Mouse (Mus musculus): ENCODE results near the gene Krtcap3. TPM values are rescaled to one million over a fixed set of nuclear protein-coding genes. Genes with fewer than 3 reads are reported as not detected.

The Krtcap3 gene
- polyA plus RNA-seq, 1 experiment from 2014 or later = 4.7 TPM

DNA sequence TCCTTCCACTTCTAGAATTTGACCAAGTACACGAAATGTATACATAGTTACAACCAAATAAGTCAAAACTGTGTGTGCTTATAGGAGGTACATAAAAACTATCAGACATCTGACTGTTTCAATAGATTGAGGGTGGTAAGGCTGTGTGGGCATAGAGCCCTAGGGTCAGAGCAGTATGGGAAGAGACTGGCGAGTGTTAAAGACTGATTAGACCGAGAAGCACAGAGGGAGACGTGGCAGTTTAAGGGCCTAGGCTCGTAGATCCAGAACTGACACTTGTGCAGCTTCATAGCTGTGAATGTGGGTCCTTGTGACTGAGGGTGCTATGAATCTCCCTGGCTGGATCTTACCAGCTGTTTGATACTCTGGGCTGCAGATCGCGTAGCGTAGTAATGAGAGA is 3.4 kb downstream of the Krtcap3 start:
- Histone ChIP-seq H3K4me1 (peaks cover 9% of the 10 kb centered on the region), H3K27me3 (peaks cover 14% of the 10 kb centered on the region), H3K9ac (replicated peaks) (no peak overlapping the region), H3K36me3 (peaks cover 87% of the 10 kb centered on the region), H3K9me3 (no peaks in the 10 kb centered on the region), H3K27ac (replicated peaks) (no peak overlapping the region), H3K4me3 (no peak overlapping the region), H3K4me2 (replicated peaks) (no peak overlapping the region)
- 89% methylated on average over 8 of the region's 8 CpGs for WGBS
- ATAC-seq (ENCODE audit: low FRiP score, low read depth) = no peak

DNA sequence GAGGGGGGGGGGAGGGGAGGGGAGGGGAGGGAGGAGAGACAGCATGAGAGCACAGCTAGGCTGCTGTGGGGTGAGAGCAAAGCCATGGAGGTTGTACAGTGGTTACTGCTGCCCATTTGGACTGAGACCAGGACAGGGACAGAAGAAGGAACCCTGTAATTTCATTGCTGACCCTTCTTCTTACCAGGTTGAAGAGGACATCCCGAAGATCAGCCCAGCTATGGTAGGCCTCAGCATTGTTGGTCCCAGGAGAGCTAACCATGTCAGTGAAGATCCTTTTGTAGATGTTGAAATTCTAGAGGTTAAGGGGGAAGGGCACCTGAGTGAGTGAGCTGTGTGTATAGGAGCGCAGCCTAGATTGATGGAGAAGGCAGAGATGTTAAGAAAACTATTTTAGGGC is 3.9 kb downstream of the Krtcap3 start:
- peaks cover 14% of the 10 kb centered on the region for H3K27me3 ChIP-seq
- ATAC-seq (ENCODE audit: low FRiP score, low read depth) = no peak
- WGBS = 93% methylated on average over 2 of the region's 2 CpGs
- H3K9me3 ChIP-seq = no peaks in the 10 kb centered on the region
- H3K27ac ChIP-seq (replicated peaks) = no peak overlapping the region
- peaks cover 9% of the 10 kb centered on the region for H3K4me1 ChIP-seq
- H3K4me2 ChIP-seq (replicated peaks) = no peak overlapping the region
- no peak overlapping the region for H3K4me3 ChIP-seq
- no peak overlapping the region for H3K9ac ChIP-seq (replicated peaks)
- peaks cover 87% of the 10 kb centered on the region for H3K36me3 ChIP-seq

DNA sequence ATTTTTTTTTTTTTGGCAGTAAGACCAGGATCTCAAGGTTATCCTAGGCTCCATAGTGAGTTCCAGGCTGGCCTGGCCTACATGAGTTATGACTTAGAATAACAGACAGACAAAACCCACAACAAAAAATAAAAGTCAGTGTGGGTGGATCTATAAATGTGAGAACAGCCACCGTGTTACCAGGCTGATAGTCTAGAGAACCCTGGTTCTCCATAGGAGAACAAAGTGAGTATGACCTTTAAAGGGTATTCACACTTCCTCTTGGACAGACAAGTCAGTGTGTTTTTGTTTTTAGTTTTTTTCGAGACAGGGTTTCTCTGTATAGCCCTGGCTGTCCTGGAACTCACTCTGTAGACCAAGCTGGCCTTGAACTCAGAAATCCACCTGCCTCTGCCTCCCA is 4.5 kb downstream of the Krtcap3 start:
- Histone ChIP-seq H3K27me3 (peaks cover 8% of the 10 kb centered on the region), H3K4me1 (peaks cover 9% of the 10 kb centered on the region), H3K9me3 (no peaks in the 10 kb centered on the region), H3K4me3 (no peak overlapping the region), H3K27ac (replicated peaks) (no peak overlapping the region), H3K36me3 (peaks cover 87% of the 10 kb centered on the region), H3K4me2 (replicated peaks) (no peak overlapping the region), H3K9ac (replicated peaks) (no peak overlapping the region)
- WGBS = 86% methylated on average over 2 of the region's 2 CpGs
- ATAC-seq (ENCODE audit: low FRiP score, low read depth) = no peak

DNA sequence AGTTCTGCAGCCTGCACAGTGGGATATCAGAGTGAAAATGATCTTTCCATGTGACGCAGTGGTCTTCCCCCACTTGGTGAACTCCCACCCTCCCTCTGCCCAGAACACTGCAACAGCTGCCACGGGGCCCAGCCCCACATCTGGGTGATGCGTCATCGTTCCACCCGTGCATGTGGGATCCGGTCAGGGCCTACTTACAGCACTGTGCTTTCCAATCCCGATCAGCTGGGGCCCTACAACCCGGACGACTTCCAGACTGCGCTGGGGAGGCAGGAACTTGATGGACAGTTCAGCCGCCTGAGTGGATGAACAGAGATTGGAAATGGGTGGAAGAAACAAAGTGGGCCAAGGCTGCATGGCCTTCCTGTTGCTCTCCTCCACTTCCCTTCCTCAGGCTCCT is 6.1 kb downstream of the Krtcap3 start:
- H3K36me3 ChIP-seq = peaks cover 80% of the 10 kb centered on the region
- no peak overlapping the region for H3K27ac ChIP-seq (replicated peaks)
- 91% methylated on average over 11 of the region's 11 CpGs for WGBS
- ATAC-seq (ENCODE audit: low FRiP score, low read depth) = no peak
- no peak overlapping the region for H3K4me3 ChIP-seq
- no peaks in the 10 kb centered on the region for H3K4me1 ChIP-seq
- H3K4me2 ChIP-seq (replicated peaks) = no peak overlapping the region
- no peak overlapping the region for H3K9ac ChIP-seq (replicated peaks)
- no peaks in the 10 kb centered on the region for H3K9me3 ChIP-seq
- no peaks in the 10 kb centered on the region for H3K27me3 ChIP-seq

DNA sequence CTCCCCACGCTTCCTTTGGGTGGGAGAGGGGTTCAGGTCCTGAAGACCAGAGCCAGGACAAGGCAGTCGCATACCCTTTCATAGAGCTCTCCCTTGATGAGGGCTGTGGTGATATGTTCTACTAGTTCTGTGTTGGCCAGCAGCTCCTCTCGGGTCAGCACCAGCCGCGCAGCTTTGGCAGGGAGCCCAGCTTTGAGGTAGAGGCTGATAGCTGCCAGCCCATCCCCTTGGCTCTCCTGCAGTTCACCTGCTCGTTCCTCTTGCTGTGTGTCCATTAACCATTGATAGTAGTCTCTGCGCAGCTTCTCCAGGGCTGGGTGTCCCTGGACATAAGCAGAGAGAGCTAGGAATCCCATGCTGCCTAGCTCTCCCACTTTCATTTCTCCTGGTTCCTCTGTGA is 14.6 kb downstream of the Krtcap3 start:
- Histone ChIP-seq H3K27ac (replicated peaks) (no peak overlapping the region), H3K27me3 (no peaks in the 10 kb centered on the region), H3K9me3 (no peaks in the 10 kb centered on the region), H3K36me3 (peaks cover 84% of the 10 kb centered on the region), H3K9ac (replicated peaks) (no peak overlapping the region), H3K4me3 (no peak overlapping the region), H3K4me2 (replicated peaks) (no peak overlapping the region), H3K4me1 (no peaks in the 10 kb centered on the region)
- ATAC-seq (ENCODE audit: low FRiP score, low read depth) = no peak
- WGBS = 89% methylated on average over 7 of the region's 7 CpGs

DNA sequence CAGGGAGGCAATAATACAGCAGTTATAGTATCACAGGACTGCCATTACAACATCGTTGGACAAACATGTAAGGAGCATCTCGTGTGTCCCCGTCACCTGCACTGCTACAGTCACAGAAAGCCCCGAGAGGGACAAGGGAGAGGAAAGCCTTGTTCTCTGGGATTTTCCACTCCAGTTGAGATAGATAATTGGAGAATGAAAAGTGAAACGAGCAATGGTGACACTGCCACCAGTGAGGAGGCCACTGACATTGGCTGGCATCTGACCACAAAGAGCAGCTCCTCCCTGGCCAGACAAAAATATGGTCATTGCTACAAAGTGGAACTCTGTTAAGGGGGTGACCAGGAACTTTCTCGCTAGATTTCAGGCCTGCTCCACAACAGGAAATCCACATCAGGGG is 16.2 kb downstream of the Krtcap3 start:
- no peak for ATAC-seq (ENCODE audit: low FRiP score, low read depth)
- no peak overlapping the region for H3K9ac ChIP-seq (replicated peaks)
- H3K36me3 ChIP-seq = peaks cover 85% of the 10 kb centered on the region
- H3K9me3 ChIP-seq = no peaks in the 10 kb centered on the region
- no peak overlapping the region for H3K4me2 ChIP-seq (replicated peaks)
- no peaks in the 10 kb centered on the region for H3K27me3 ChIP-seq
- 55% methylated on average over 6 of the region's 6 CpGs for WGBS
- no peak overlapping the region for H3K27ac ChIP-seq (replicated peaks)
- no peaks in the 10 kb centered on the region for H3K4me1 ChIP-seq
- no peak overlapping the region for H3K4me3 ChIP-seq

DNA sequence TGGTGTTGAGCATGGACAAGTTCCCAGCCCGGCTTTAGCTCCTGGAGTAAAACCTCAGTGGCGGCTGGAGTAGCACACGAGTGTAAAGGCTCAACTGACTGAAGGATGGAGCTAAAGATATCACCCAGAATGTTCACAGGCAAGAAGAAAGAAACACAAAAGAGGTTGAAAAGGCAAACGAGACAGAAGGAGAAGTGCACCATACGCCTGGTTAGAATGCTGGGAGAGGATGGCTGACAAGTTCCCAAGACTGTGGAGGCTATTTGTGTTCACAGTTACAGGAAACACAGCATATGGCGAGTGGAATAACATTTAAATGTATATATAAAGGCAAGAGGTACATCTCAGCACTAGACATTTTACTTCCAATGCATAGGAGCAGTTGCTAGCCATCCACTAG is 21.5 kb downstream of the Krtcap3 start:
- no peak overlapping the region for H3K27ac ChIP-seq (replicated peaks)
- ATAC-seq (ENCODE audit: low FRiP score, low read depth) = no peak
- no peaks in the 10 kb centered on the region for H3K9me3 ChIP-seq
- H3K4me2 ChIP-seq (replicated peaks) = no peak overlapping the region
- H3K9ac ChIP-seq (replicated peaks) = no peak overlapping the region
- H3K27me3 ChIP-seq = no peaks in the 10 kb centered on the region
- H3K36me3 ChIP-seq = peaks cover 58% of the 10 kb centered on the region
- no peak overlapping the region for H3K4me3 ChIP-seq
- 90% methylated on average over 6 of the region's 6 CpGs for WGBS
- H3K4me1 ChIP-seq = no peaks in the 10 kb centered on the region

DNA sequence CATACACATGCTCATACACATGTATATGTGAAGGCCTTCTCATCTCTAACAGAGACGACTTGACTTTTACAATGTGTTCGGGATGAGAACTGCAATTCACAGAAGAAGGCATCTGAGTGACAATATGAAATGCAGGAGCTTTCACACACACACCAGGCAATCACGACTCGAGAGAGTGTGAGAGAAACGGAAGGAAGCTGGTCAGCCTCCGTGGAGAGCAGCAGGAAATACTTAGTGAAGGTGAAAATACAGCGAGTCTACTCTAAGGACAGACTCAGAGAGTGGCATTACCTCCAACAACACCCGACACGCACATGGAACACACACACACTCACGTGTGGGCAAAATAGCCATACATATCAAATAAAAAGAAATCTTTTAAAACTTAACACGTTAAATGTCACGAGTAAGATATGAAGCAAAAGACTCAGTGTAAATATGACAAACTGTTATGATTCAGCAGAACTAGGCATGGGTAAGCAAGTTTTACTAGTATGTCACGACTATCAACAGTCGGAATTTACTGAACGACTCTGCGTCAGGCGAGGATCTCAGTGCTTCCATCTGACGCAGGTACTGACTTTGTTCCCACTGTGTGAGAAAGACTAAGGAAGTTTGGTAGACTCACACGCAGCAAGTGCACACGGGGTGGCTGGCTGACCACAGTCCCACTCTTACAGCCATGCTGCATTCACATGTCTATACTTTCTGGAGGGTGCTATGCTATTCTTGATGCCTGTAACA is 27.9 kb downstream of the Krtcap3 start:
- H3K4me3 ChIP-seq = no peak overlapping the region
- H3K27ac ChIP-seq (replicated peaks) = no peak overlapping the region
- peaks cover 69% of the 10 kb centered on the region for H3K36me3 ChIP-seq
- no peak overlapping the region for H3K4me2 ChIP-seq (replicated peaks)
- ATAC-seq (ENCODE audit: low FRiP score, low read depth) = no peak
- WGBS = 89% methylated on average over 20 of the region's 20 CpGs
- H3K4me1 ChIP-seq = no peaks in the 10 kb centered on the region
- H3K9ac ChIP-seq (replicated peaks) = no peak overlapping the region
- no peaks in the 10 kb centered on the region for H3K9me3 ChIP-seq
- H3K27me3 ChIP-seq = no peaks in the 10 kb centered on the region

DNA sequence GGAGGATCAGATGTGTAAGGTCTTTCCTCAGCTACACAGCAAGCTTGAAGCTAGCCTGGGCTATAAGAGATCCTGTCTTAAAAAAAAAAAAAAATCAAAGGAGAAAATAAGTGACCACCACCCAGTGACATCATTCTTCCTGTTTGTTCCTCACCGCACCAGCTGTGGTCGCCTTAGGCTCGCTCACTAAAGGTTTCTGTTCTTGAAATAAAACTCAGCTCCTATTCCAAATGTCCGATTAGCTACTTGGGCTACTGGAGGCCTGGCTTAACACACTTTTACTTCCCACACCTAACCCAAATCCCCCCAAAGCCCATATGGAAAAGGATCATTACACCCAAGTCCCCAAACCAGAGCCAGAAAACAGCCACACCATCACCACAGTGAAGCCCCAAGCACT is 36.7 kb downstream of the Krtcap3 start:
- 92% methylated on average over 4 of the region's 4 CpGs for WGBS

DNA sequence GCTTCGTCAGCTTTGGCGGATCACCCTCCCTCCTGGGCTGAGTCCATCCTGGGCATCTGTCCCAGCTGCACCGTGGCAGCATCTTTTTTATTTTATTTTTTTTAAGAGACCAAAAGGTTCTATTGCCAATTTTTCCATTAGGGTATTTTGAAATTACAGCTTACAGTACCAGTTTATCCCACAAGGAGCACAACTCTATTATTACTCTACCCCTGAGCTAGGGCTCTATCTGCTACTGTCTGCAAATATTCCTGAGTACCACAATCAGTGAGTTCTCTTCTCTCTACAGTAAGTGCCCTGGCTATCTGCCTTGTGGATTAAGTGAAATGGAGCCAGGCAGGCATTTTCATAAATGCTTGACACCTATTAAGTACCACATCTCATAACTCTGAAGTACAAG is 37.2 kb downstream of the Krtcap3 start:
- Histone ChIP-seq H3K27me3 (no peaks in the 10 kb centered on the region), H3K9me3 (no peaks in the 10 kb centered on the region), H3K36me3 (peaks cover 31% of the 10 kb centered on the region), H3K4me1 (peaks cover 14% of the 10 kb centered on the region), H3K4me3 (no peak overlapping the region), H3K9ac (replicated peaks) (no peak overlapping the region), H3K27ac (replicated peaks) (no peak overlapping the region), H3K4me2 (replicated peaks) (no peak overlapping the region)
- no peak for ATAC-seq (ENCODE audit: low FRiP score, low read depth)
- WGBS = 84% methylated on average over 3 of the region's 3 CpGs

More for the DNA sequence above, 36.7 kb downstream of the Krtcap3 start:
- Histone ChIP-seq H3K27ac (replicated peaks) (no peak overlapping the region), H3K9ac (replicated peaks) (no peak overlapping the region), H3K4me2 (replicated peaks) (no peak overlapping the region), H3K36me3 (peaks cover 36% of the 10 kb centered on the region), H3K27me3 (no peaks in the 10 kb centered on the region), H3K4me3 (no peak overlapping the region), H3K9me3 (no peaks in the 10 kb centered on the region), H3K4me1 (peaks cover 14% of the 10 kb centered on the region)
- no peak for ATAC-seq (ENCODE audit: low FRiP score, low read depth)

DNA sequence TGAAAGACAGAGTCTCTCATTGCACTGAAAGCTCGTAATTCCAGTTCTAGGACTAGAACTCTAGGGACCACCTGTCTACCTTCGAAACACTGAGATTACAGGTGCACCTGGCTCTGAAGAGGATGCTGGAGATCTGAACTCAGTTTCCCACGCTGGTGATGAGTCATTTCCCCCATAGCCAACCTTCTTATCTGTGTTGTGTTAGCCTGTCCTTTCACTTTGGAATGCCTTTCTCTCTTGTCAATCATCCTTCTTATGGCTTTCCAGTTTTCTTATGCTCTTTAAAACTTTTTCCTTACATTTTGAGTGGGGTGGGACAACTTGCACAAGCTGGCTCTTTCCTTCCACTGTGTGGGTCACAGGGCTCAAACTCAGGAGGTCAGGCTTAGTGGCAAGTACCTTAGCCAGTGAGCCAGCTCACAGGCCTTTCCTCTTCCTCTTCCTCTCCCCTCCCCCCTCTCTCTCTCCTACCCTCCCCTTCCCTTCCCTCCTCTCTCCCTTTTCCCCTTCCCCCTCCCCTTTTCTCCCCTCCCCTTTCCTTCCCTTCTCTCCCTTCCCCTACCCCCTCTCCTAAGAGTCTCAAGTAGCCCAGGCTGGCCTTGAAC is 38.2 kb downstream of the Krtcap3 start:
- 79% methylated on average over 3 of the region's 3 CpGs for WGBS
- H3K9ac ChIP-seq (replicated peaks) = no peak overlapping the region
- ATAC-seq (ENCODE audit: low FRiP score, low read depth) = no peak
- no peaks in the 10 kb centered on the region for H3K9me3 ChIP-seq
- peaks cover 24% of the 10 kb centered on the region for H3K4me1 ChIP-seq
- H3K4me2 ChIP-seq (replicated peaks) = peak overlapping the region; percentile 84
- peak overlapping the region; percentile 51; the same call in 1 of the 2 replicates for H3K4me3 ChIP-seq
- H3K36me3 ChIP-seq = peaks cover 30% of the 10 kb centered on the region
- H3K27ac ChIP-seq (replicated peaks) = no peak overlapping the region
- H3K27me3 ChIP-seq = no peaks in the 10 kb centered on the region

DNA sequence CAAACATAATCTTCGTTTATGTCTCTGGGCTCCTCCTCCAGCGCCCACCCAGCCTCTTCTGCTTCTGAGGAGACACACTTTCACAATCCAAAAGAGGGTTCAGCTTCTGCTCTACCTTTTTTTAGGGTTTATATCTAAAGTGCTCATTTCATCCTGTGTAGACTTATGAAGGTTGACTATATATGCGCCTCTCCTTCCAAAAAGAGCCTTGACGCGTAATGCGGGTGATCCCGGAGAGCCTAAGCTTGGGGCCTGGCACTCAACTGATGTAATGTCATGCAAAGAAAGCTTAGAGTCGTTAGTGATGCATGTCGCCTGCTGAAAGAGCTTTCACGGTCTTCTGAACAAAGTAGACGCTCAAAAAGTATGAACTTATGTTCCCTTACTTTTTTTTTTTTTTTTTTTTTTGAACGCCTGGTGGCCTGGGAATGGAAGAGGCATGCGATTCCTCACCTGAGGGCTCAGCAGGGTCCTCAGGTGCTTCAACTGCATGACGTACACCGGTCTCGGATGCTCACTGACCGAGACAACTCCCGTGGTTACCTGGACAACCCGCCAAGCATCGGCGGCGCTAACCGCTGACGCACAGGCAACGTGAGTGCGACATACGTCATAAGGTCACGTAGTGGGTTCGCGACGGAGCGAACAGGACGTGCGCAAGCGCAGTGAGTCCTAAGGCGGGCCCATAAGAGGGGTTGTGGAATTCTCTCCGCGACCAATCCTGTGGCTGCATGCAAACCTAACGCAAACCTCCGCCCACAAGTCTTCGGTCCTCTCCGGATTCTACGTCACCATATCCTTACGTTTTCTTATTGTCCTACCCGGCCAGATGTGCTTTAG is 39.2 kb downstream of the Krtcap3 start, which contains the start of gene Ift172:
Ift172 (minus strand) TSS at position 596 of the 840 bp plus-strand sequence.
- peak; percentile 84 for ATAC-seq (ENCODE audit: low FRiP score, low read depth)
- Histone ChIP-seq H3K4me1 (peaks cover 30% of the 10 kb centered on the region), H3K9me3 (no peaks in the 10 kb centered on the region), H3K36me3 (peaks cover 20% of the 10 kb centered on the region), H3K9ac (replicated peaks) (peak within 1 kb of the TSS; percentile 59), H3K4me3 (peak within 1 kb of the TSS; percentile 51), H3K27me3 (no peaks in the 10 kb centered on the region), H3K27ac (replicated peaks) (peak within 1 kb of the TSS; percentile 81), H3K4me2 (replicated peaks) (peak within 1 kb of the TSS; percentile 84)
- 3% methylated on average over 45 of the region's 45 CpGs for WGBS
